Mouse (Mus musculus) heart, adult 8-10 months (tissue): ENCODE measurements around the gene Slc2a1. TPM values are rescaled to one million over a fixed set of nuclear protein-coding genes. Genes with fewer than 3 reads are reported as not detected.

ENCODE experiments used
- DNase-seq: peaks from one replicate; pipeline ENCODE4 v3.0.0; 2022; ENCODE audit warnings: low spot score
- total RNA-seq, 4 experiments: library from RNA; stranded (reverse); gene quantifications; 2 replicates each; pipeline ENCODE4 v1.2.4; 2022

The Slc2a1 gene
- total RNA-seq, 4 experiments from 2014 or later, result 12.6 to 22.5 (median 14.9) TPM

DNA sequence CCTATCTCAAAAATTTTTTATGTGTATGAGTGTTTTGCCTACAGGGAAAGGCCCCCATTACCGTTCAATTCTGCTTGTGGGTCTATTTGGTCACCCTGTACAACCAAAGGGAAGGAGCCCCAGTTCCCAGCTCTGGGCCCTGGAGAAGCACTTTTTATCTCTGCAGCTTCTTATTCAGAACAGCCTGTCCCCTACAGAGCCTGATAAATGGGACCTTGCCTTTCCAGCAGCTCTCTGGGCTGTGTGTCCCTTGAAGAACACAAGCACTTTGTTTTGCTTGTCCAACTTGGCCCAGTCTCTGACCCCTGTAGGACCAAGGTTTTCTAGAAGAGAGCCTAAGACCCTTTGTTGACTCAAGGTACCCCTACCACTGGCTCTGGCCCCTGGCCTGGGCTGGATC, 20.6 kb downstream of the Slc2a1 start:
- DNase-seq, result no peak

DNA sequence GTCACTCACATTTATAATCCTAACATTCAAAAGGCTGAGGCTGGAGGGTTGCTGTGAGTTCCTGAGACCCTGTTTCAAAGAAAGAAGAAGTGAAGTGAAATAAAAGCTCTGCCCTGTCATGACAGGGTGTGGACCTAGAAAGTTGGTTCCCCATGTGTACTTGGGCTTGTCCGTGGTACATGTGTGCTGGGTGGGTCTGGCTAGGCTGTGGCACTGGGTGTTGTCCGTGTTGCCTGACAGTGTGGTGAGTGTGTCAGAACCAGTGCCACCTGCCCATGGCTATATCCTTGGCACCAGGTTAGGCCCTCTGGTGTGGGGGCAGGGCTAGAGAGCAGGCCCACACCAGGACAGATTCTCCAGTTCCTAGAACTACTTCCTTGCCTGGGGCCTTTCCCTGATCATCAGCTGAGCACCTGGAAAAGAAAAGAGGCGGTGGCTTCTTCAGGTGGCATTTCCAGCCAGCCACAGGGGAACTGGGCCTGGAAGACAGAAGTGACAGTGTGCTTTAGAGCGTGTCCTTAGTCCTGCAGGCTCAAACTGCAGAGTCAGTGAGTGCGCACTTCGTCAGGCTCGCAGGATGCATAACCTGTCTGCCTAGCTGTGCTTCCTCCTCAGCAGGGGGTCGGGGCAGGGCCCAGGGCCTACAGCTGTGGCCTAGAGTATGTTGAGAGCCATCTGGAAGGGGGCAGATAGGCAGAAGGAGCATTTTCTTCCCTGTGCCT, 22.8 kb downstream of the Slc2a1 start:
- DNase-seq, result no peak

DNA sequence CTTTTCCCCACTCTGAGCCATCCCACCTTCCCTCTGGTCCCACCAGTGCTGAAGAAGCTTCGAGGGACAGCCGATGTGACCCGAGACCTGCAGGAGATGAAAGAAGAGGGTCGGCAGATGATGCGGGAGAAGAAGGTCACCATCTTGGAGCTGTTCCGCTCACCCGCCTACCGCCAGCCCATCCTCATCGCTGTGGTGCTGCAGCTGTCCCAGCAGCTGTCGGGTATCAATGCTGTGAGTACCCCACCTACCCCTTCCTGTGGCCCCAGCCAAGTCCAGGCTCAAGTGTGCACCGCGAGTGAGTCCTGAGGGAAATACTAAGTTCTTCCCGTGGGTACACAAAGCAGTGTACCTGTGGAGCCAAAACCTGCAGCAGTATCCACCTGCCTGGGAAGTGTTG, 24.8 kb downstream of the Slc2a1 start:
- DNase-seq, result no peak

DNA sequence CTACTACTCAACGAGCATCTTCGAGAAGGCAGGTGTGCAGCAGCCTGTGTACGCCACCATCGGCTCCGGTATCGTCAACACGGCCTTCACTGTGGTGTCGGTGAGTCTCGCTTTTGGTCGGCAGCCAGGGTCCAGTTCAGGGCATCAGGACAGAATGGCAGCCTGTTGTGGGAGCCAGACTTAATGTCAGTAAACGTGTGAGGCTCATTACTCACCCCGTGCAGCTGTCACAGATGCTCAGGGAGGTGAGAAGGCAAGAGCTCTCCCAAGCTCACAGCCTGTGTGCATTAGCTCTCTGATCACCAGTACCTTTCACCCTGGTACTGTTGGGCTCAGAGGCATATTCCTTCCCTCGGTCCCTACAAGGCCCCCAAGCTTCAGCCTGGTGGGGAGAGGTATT, 25.3 kb downstream of the Slc2a1 start:
- DNase-seq, result no peak

DNA sequence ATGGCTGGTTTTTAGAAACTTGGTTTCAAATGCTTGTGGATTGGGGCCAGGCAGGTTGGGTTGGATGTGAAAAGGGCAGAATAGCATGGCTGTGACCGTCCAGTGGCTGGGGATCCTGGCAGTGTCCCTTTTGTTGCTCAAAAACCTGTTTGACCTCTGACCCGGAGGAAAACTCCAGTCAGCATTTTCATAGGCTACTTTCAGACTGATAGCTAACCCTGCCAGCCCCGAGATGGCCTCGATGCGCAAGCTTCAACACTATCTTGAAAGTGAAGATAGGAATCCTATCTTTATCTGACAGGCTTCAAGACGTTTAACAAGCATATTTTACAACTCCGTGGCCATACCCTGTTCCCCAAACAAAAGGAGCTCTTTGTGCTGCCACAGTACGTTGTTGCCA, 28.8 kb downstream of the Slc2a1 start:
- no peak for DNase-seq

DNA sequence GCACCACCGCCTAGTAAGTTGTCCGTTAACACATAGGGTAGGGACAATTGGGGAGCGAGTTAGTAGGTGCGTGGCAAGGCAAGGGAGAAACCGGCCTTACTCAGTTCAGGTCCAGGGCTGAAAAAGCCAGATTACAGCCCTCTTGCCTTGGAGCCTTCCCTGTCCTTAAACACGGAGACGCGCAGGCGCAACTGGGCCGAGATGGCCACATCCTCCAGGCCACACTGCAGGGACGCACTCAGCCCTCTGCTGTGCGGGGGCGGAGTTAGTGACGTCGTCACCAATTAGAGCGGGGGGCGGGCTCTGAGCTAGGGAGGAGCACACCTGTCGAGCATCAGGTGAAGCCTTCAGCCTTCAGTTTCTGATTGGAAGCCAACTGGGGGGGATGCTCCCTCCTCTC, 29.7 kb downstream of the Slc2a1 start:
- DNase-seq, result no peak

DNA sequence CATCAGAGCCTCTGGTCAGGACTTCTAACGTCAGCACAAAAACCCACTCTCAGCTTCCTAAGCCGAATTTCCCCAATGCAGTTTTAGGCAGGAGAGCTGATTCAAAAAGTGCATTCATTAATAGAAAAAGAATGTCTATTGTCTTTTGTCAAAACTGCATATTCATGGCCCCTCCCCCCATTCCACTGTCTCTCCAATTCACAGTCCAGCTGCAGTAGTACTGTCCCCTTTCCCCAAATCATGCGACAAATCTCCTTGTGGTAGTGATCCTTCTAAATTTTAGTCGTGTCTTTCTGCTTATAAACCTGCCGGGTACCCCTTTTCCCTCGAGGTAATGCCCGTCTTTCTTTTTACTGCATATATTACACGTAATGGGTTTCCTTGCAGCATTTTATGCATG, 30.3 kb downstream of the Slc2a1 start:
- no peak for DNase-seq

DNA sequence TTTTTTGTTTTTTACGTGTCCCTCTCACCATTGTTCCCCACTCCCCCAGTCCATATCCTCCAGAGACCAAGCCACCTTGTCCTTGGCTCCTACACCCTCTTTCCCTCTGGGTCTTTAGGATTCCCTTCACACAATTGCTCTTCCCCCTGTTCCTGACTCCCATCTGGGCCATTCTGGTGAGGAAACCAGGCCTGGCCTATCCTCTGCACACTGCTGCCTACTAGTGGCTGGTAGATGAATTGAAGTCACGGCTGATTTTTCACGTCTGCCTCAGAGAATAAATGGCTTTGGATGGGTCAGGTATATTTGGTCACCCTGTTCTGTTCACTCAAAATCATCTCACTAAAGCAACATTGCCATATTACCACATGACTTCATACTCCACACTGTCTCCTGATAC, 31.6 kb downstream of the Slc2a1 start:
- peak; percentile 54 for DNase-seq

DNA sequence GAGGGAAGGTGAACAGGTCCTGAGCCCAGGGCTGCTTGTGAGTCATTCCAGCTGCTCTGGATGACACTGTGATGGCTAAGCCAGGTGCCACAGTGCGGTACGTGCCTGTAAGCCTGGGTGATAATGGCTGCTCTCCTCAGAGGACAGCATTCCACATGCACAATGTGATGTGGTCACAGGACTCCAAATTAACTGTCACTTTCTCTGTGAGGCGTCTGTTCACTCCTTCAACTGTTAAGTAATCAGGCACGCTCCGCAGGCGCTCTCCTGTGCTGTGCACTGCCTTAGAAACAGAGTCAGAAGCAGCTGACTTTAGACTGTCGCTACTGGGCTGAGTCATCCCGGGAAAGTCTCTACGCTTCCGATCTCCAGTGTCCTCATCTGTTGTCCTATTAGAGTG, 32.7 kb downstream of the Slc2a1 start:
- DNase-seq, result no peak

DNA sequence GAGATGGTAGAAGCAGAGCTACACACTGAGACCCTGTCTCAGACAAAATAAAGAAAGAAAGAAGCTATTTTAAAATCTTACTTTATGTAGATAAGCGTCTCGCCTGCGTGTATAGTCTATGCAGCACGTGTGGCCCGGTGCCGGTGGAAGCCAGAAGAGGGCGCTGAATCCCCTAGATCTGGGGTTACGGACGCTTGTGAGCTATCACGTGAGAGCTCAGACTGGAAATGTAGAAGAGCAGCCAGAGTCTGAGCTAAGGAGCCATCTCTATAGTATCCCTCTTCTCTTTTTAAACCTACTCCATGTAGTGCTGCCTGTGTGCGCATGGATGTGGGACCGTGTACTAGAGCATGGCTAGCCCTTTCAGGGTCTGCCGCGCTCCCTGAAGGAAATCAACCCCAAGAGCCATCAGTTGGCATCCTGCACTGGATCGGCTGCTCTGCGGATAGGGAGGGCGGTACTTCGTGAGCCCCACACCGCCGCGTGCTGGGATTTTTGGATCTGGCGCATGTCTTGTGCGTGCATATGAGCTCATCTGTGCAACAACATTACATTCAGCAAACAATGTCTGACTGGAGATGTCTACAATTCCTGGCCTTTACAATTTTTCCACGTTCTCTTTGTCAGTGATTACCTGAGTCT, 33.8 kb downstream of the Slc2a1 start:
- no peak for DNase-seq

DNA sequence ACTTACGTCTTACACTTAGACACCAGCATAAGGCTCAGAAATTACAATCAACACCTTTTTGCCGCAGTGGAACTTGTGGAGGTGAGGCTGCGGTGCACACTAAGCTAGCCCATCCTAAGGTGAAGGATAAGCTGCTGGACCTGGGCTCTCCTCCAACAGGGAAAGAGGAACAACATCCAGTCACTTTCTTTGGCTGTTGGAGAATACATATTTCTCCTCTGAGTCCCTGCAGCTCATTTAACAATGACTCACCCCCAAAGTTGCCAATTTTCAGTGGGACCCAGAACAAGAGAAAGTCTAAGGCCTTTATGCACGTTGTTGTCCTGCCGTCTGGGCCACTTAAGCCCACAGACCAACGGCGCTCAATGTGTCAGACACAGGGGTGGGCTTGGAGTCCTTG, 38.3 kb downstream of the Slc2a1 start:
- DNase-seq, result peak; percentile 20

DNA sequence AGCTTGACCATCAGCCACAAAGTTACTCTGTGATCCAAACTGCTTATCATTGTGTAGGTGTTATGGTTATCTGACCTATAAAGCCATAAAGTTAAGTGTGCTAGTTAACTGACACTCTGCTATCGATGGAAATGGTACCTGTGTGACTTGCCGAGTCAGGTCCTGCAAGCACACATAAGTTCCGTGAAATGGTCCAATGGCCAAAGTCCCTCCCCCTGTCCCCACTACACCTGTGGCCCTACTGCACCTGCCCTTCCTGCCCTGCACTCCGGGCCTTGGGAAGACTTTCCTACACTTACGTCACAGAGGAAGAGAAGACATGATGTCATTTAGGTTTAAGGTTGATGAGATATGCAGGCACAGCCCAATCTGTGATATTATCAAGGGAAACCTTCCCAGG, 38.8 kb downstream of the Slc2a1 start:
- DNase-seq, result no peak

DNA sequence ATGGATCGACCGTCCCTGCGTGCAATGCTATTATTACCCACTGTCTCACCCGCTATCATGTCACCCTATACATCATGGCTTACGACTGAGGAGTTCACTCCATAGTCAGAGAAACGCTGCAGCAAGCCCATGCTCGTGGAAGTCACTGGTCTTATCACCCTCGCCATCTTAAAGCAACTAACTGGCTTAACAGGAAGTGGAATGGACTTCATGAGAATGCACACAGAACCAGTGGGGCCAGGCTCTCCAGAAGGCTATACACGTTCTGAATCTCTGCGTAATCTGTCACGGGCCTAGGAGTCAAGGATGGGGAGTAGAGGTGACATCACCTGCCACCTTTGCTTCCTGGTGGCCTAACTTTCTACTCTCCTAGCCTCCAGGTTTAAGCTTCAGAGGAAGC, 40.2 kb downstream of the Slc2a1 start:
- no peak for DNase-seq

DNA sequence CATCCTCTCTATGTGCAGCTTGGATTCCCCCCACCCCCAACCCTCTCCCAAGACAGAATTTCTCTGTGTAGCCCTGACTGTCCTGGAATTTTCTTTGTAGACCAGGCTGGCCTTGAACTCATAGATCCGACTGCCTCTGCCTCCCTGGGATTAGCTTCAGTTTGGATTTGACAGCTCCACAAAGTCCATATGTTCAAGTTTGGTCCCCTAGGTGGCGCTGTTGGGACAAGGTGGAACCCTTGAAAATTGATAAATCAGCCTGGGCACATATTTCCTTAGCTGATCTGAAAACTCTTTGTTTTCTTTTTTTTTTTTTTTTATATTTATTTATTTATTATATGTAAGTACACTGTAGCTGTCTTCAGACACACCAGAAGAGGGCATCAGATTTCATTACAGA, 48.7 kb downstream of the Slc2a1 start:
- DNase-seq, result peak; percentile 52

DNA sequence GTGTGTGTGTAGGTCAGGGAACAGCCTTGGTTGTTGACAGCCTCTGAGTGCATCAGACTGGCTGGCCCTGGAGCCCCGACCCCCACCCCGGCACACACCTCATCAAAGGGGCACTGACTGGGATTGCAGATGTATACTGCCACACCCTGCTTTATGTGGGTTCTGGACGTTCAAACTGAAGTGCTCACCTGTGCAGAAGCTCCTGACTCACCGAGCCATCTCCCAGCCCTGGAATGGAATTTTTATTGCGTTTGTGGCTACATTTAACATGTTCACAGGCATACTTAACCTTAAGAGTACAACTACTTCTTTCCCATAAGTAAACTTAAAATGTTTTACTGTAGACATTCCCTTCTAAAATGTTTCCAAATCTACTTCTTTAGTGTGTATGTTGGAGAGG, 49.4 kb downstream of the Slc2a1 start:
- no peak for DNase-seq

DNA sequence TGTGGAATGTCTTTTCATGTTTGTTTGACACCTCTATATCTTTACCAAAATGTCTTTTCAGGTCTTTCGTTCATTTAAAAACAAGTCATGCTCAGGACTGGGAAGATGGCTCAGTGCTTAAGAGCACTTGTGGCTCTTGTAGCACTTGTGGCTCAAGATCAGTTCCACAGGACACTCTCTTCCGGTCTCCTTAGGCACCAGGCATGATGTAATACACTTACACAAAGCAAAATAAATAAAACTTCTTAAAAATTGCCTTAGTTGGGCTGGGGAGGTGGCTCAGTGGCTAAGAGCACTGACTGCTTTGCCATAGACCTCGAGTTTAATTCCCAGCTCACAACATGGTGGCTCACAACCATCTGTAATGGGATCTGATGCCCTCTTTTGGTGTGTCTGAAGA, 52.8 kb downstream of the Slc2a1 start:
- no peak for DNase-seq

DNA sequence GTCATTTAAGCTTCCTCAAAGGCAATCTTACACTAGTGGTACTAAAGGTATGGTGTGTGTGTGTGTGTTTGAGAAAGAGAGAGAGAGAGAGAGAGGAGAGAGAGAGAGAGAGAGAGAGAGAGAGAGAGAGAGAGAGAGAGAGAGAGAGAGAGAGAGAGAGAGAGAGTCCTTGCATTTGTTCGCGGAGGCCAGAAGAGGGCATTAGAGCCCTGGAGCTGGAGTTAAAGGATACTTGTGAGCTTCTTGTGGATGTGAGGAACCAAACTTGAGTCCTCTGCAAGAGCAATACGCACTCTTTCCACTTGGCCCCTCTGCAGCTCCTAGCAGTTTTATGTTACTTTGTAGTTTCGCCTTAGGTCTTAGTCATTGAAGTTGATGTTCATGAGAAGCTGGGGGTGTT, 54.5 kb downstream of the Slc2a1 start:
- no peak for DNase-seq

DNA sequence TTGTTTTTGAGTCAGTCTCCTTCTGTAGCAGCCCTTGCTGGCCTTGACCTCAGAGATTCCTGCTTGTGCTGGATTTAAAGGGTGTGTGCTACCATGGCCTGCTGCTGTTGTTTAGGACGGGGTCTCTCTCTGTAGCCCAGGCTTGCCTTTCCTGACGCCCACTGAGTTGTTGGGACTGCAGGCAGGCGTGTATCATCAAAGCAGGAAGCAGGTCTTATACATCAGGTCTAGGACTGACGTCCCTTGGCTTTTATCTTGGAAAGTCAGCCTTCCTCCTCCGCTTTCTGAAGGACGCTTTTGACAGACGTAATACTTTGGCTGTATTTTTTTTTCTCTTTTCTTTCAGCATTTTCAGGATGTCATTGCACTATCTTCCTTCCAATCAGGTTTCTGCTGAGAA, 57.4 kb downstream of the Slc2a1 start:
- no peak for DNase-seq

DNA sequence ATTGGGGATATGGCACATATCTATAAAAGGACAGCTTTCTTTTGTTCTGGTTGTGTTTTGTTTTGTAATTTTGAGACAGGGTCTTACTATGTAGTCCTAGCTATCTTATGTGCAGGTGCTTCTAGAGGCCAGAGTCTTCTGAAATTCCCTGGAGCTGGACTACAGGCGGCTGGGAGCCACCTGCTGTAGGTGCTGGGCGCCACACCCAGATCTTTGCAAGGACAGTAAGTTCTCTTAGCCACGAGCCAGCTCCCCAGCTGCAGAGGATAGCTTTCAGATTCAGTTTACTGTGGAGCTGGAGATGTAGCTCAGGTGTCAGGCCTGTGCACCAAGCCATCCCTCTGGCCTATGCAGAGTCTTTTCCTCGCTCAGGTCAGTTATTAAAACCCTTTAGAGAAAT, 58.6 kb downstream of the Slc2a1 start:
- no peak for DNase-seq

DNA sequence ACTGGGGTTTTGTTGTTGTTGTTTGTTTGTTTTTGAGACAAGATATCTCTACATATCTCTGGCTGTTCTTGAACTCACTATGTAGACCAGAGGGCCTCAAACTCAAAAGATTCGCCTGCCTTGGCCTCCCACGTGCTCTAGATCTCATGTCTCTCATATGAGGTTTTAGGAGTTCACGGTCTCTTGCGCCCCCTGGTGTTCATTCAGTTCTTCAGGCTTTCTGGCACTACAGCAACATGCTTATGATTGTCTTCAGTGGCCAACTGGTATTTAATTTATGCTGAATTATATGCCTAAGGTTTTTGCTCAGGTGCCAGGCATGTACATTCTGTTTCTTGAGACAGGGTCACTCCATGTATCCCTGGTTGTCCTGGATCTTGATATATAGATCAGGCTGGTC, 59.2 kb downstream of the Slc2a1 start:
- DNase-seq, result peak; percentile 85

DNA sequence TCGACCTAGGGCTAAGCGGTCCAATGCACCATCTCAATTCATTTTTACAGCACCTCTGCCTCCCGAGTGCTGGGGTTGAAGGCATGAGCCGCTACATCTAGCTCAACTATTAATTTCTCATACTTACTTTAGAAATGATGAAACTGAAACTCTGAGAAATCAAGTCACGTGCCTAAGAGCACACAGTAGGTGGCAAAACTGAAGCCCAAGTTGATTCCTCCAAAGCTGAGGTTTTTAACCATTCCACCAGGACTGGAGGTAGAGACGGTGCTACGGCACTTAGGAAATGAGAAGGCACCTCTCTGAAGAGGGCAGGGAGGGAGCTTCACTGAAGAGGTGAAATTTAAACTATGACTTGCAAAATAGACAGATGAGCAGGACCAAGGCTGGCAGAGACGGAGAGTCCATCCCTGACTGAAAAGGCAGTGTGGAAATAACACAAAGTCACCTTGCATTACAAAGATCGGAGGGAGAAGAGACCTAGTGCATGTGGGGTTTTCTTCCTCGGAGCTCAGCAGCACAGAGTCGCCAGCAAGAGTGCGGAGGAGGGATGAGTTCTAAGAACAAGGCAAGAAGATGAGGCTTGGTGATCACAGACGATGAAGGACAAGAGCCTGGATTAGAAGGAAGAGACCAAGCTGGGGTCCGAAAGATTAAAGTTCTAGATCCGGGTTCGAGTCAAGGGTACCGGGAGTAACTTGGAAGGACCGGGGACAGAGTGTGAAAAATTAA, 64.6 kb downstream of the Slc2a1 start:
- no peak for DNase-seq

DNA sequence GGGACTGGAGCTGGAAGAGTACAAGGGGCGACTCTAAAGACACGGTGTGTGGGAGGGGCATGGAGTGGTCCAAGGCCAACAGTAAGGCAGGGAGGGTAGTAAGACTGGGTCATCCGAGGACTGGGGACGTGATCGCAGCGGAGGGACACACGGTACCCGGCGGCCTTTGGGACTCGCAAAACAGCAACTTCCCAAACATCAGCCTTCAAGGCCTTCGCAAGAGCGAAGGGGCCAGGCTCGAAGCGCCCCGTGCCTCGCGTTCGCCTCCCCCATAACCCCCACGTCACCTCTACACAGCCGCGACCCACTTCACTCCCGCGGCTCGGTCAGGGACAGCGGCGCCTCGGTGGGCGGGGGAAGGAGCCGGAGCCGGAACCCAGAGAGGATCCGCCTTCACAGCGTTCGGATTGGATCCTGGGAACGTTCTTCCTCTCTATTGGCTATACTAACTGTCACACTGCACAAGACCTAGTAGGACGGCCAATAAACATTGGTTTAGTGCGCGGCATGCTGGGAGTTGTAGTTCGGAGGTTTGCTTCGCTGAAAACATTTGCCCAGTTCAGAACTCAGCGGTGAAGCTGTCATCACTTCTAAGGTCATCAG, 65.4 kb downstream of the Slc2a1 start, which contains the start of gene Zfp691:
Gene Zfp691 (minus strand): TSS at position 345 of the 603 bp plus-strand sequence.
- DNase-seq, result peak; percentile 98

DNA sequence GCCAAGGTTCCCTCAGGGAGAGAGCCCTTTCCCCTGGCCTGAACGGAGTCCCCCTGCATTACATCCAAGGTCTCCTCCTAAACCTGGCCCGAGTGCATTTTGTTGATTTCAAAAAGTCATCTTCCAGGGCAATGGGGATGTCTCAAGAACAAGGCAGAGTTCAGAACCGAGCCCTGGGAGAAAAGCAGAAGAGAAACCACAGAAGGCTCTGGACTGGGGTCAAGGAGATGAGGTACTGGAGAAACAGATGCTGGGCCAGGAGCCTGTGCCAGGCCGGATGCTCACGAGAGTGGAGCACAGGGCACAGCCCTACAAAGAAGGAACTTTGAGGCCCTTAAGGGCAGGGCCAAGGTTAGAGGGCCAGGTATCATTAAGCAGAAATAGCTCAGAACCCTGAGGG, 69.2 kb downstream of the Slc2a1 start:
- DNase-seq, result peak; percentile 43
